Mouse (Mus musculus) left cerebral cortex, postnatal 36 days (tissue): ENCODE results near the gene Eef1b2. TPM values are rescaled to one million over a fixed set of nuclear protein-coding genes. Genes with fewer than 3 reads are reported as not detected.
"Not testable (repeated sequence)": the region's sequence is repeated elsewhere in the genome, so short reads cannot be mapped to it uniquely, and the experiment has no call there.

Source experiments
- DNase-seq, 2 experiments: peaks; one replicate each; pipeline ENCODE4 v3.0.0; 2021 to 2022; ENCODE audit warnings: low spot score in 2 of 2, mixed read lengths in 1 of 2
- intact Hi-C: fragments of 180-260 bp; cut with DNase I; formaldehyde crosslinking; loops from one replicate; pipeline ENCODE4 v1.15.1; 2025
- total RNA-seq, 2 experiments: library from RNA; stranded (reverse); gene quantifications; 2 replicates each; pipeline ENCODE4 v1.2.3; 2021

Eef1b2 gene
- 100 to 1,000 TPM; 304 to 327 TPM for total RNA-seq

DNA sequence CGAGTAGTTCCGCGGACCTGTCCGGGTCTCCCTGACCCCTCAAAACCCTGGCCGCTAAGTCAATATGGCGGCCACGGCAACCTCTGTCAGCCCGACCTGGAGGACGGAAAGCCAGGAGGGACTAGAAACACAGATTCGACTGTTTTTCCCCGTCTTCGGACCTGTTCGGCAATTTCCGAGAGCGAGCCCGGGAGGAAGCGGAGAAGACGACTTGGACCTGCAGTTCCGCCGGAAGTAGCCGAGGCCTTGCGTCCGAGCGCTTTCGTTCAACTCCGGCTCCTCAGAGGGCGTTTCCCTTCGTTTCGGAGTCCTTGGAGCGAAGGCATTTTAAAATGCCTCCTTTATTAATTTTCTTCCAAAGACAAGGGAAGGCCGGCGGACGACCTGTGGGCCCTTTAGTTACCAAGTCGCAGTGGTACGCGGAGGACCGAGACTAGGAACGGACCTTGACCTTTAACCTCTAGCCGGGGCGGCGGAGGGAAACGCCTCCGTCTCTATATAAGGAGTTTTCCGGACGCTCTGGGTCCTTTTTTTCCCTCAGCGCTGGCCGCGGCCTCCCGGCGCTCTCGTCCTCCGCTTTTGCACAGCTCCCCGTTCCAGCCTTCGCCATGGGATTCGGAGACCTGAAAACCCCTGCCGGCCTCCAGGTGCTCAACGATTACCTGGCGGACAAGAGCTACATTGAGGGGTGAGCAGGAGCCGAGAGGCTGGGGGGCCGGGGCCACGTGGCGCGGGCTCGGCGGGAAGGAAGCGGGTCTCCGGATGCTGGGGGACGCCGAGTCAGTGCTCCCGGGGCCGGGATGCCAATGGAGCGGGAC lies at the start of gene Eef1b2, which contains the start of gene Ndufs1:
TSS of gene Eef1b2 (plus strand) at position 222 of the 818 bp plus-strand sequence.
TSS of gene Ndufs1 (minus strand) at position 230 of the 818 bp plus-strand sequence.
- intact Hi-C loops, result loop anchor here (5.0 kb wide), 2 partner anchors 65 to 270 kb away; partner anchors contain the start of genes Adam23 and Ino80d
- DNase-seq, result peak; percentile 97 to 99

DNA sequence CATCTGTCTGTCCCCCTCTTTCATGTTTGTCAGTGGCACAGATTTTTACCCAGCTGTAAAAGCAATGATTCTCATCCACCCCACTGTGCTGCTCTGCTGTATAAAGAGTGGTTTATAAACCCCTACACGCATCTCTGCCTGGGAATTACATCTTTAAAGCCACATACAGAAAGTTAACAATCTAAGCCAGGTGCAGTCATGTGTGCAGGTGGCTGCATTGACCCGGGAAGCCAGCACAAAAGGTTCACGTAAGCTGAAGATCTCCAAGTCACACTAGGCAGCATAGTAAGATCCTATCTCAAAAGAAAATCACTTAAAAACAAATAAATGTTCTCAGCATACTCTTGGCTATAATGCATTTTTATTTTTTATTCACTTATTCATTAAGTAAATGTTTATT lies 47.4 kb upstream of the Eef1b2 start:
- intact Hi-C loops, result no loop called here
- no peak for DNase-seq

DNA sequence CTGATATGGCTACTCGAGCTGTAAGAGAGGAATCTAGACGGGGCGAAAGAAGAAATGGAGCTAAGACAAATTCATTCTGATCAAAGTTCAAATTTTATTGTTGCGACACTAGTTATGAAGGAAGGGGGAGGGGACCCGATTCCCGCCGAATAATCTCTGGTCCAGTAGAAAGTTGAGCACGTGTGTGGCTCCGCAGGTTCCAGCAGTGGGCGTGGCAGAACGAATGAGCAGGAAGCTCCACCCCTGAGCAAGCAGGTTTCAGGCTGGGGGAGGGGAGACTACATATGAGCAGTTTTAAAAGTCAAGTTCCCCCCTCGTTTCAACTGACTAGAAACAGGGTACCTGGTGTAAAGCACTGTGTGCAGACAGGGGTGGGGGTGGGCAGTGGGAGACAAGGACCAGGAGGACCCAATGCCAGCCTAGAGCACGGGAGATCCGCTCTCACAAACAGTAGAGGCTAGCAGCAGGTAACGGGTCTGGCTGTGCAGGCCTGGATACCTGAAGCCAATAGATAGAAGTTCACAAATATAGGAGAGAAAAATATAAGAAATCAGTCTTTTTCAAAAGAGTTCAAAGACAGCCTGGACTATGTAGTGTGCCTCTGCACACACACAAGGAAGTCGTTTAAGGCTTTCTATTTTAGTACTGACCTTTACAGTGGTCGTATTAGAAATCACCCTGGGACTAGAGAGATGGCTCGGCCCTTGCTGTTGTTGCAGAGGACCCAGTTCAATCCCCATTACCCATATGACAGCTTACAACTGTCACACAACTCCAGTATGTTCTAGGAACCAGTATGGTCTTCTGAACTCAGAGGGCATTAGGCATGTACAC lies 46.6 kb upstream of the Eef1b2 start:
- intact Hi-C loops, result no loop called here
- DNase-seq, result no peak

DNA sequence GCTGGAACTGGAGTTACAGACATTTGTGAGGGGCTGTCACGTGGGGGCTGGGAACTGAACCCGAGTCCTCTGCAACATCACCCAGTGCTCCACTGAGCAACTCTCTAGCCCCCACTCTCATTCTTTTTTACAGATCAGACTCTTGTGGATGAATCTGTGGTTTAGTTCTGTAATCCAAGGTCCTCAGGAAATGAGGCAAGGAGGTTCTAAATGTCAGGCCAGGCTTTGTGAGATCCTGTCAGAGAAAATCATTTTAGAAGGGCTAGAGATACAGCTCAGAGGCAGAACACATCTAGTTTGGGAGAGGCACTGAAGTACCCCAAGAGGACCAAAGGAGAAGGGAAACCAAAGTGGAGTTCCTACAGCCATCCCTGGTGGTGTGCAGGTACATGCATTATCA lies 45.7 kb upstream of the Eef1b2 start:
- intact Hi-C loops, result no loop called here

DNA sequence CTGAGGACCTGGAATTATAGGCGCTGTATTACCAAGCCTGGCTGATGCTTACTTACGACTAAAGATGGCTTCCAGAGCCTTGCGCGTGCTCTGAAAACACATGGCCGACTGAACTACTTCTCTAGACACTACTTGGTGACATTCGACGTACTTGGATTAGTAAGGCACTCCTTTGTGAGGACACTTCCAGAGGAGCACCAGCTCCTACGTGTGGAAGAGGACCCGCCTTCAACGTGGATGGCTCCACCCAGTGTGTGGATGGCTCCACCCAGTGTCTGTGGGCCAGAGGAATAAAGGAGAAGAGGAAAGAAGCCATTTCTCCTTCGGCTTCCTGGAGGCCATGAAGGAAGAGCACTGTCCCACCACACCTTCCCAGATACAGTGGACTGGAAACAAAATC lies 44.9 kb upstream of the Eef1b2 start:
- no peak for DNase-seq
- intact Hi-C loops, result no loop called here

More for the DNA sequence above, 45.7 kb upstream of the Eef1b2 start:
- DNase-seq, result no peak

DNA sequence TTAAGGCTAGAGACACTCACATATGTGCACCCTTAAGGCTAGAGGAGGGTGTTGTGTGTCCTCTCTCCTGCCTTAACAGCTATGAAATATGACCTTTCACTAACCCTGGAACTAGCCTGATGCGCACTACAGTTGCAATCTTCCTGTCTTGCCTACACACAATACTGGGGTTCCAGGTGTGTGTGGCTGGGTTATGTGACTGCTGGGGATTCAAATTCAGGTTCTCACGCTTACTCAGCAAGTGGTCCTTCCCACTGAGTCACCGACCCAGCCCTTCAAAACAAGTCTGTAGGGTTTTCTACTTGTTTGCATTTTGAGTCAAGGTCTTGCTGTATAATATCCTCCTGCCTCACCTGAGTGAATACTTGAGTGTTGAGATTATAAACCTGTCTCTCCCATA lies 42.1 kb upstream of the Eef1b2 start:
- intact Hi-C loops, result no loop called here

DNA sequence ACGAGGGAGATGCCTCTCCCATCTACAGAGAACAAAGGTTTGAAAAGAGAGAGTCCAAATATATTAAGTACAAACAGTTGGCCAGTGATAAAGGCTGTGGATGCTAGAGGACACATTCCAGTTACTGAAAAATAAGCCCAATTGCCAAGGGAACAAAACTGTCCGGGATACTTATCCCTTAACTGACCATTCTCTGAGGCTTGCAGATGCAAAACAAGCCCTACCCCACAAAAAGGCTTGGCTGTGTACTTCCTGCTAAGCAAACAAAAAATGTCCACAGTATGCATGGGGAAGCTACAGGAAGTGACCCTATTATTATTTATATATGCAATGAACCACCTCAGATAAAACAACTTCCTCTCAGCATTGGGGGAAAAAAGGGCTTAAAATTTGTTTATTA lies 38.7 kb upstream of the Eef1b2 start:
- DNase-seq, result no peak
- intact Hi-C loops, result no loop called here

More for the DNA sequence above, 42.1 kb upstream of the Eef1b2 start:
- no peak for DNase-seq

DNA sequence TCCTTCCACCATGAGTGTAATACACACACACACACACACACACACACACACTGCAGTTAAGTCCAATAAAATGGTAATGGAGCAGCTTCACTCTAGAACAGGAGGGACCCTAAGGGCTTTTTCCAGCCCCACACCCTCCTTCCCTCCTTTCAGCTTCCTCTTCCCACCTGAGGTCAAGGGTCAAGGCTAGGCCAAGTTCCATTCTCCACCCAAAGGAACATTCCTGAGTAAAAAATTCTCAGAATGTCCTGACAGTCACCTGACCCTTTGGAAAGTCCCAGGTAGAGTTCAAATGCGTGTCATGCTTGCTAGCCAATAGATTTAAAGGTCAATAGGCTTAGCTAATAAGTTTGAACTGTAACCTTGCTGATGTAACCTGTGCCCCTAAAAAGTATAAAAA lies 38.0 kb upstream of the Eef1b2 start:
- DNase-seq, intact Hi-C loops: not testable (repeated sequence)

DNA sequence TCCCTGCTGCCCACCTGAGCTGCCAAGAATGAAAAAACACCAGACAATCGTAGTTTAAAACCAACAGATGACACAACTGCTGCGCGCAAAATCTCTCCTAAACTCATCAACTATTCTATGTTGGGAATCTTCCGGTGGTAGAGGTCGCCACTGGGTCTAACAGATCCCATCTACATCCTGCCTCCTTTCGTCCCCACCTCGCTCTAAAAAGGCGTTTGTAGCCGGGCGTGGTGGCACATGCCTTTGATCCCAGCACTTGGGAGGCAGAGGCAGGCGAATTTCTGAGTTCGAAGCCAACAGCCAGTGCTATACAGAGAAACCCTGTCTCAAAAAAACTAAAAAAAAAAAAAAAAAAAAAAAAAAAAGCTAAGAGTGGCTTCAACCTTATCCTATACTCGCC lies 36.4 kb upstream of the Eef1b2 start:
- intact Hi-C loops, result no loop called here
- DNase-seq, result no peak

DNA sequence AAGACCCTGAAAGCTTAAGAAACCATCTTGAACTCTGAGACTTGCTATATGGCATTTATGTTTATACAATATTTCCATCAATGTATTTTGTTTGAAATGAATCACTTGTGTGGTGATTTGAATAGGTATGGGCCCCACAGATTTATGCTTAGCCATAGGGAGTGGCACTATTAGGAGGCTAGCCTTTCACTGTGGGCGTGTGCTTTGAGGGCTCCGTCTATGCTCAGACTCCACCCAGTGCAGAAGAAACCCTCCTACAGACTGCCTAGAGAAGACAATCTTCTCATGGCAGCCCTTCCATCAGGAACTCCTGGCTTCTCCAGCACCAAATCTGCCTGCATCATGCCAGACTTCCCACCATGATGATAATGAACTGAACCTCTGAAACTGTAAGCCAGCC lies 8.0 kb upstream of the Eef1b2 start:
- intact Hi-C loops, result no loop called here
- DNase-seq, result no peak

DNA sequence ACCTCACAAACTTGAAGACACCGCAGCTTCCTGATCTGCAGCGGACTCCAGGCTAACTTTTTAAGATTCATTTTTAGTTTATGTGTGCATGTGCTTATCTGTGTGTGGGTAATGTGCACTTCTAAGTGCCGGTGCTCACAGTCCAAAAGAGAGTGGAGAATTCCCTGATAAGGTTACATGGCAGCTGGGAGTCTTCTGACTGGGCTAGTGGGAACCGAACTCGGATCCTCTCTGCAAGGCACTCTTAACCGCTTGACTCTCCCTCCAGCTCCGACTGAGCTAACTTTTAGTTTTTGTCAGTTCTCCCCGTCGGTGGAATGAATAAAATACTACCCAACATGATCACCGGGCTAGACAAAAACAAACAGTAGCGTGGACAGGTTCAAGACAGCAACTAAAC lies 772 bp upstream of the Eef1b2 start:
- intact Hi-C loops, result loop anchor here (5.0 kb wide), 2 partner anchors 64 to 271 kb away; partner anchors contain the start of genes Adam23 and Ino80d
- DNase-seq, result peak in 1 of 2 experiments; percentile 14

DNA sequence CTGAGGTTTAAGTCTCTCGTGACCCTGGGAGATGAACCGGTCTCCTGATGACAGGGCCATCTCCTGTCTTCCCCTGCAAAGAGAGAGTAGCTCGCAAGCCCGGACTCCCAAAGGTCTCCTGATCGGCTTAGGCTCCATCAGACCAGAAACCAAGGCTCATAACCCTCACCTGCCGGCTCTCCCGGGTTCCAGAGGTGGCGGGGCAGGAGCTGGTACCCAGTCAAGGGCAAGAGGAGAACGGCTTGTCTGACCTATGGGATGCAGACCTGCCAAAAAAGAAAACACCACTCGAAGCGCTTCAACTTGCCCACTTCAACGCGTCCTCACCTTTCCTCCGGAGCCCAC lies 394 bp upstream of the Eef1b2 start:
- no peak for DNase-seq
- intact Hi-C loops, result loop anchor here (5.0 kb wide), 2 partner anchors 64 to 271 kb away; partner anchors contain the start of genes Adam23 and Ino80d

DNA sequence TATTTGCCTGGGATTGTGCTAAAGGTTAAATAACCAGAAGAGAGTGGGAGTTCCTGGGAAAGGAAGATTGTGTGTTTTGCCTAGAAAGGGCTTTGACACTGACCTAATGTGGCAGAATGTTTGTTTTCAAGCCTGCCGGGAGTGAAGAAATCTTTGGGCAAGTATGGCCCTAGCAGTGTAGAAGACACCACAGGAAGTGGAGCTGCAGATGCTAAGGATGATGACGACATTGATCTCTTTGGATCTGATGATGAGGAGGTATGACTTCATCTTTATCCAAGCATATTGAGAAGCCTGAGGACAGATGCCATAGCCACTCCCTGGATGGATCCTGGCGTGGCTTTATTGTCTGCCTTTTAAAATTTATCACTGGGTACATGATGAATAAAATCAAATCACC lies 1.7 kb downstream of the Eef1b2 start:
- intact Hi-C loops, result loop anchor here (5.0 kb wide), 2 partner anchors 66 to 269 kb away; partner anchors contain the start of genes Adam23 and Ino80d
- no peak for DNase-seq

DNA sequence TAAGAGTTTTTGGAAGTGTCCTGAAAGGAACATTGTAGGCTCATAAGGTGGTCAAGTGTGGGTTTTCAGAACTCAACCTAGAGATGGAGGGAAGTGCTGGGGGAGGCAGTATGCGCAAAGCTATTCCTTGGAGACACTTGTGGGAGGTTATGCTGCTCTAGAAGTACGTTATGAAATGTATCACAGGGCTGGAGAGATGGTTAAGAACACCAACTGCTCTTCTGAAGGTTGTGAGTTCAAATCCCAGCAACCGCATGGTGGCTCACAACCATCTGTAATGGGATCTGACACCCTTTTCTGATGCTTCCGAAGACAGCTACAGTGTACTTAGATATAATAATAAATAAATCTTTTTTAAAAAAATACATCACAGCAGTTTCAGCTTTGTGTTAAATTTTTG lies 3.5 kb downstream of the Eef1b2 start:
- no peak for DNase-seq
- intact Hi-C loops, result loop anchor here (5.0 kb wide), 3 partner anchors 72 to 477 kb away; partner anchors contain the start of gene Zdbf2

DNA sequence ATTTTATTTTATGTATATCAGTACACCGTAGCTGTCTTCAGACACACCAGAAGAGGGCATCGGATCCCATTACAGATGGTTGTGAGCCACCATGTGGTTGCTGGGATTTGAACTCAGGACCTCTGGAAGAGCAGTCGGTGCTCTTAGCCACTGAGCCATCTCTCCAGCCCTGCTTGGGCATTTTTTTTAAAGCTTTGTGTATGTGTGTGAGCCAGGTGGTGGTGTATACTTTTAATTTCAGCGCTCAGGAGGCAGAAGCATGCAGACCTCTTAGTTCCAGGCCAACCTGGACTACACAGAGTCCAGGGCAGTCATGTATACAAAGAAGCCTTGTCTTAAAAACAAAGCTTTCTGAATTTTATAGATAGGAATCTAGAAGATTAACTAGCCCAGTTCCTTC lies 4.0 kb downstream of the Eef1b2 start:
- not testable (repeated sequence) for DNase-seq
- intact Hi-C loops, result loop anchor here (5.0 kb wide), 3 partner anchors 72 to 477 kb away; partner anchors contain the start of gene Zdbf2

DNA sequence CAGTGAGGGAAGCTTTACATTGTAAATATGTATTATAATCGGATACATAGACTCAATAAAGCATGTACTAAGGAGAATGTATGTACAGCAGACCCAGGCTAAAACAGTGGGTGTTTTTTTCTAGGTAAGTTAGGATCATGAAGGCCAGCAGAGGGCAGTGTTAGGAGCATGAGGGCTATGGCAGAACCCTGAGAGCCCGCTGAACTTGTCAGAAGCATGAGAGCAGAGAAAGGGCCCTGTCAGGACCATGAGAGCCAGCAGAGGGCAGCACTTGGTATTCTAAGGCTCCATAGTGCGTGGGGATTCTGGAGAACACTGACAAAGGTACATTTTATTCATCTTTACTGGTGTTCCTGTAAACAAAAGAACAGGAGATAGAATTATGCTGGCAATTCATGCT lies 4.4 kb downstream of the Eef1b2 start:
- DNase-seq, result peak; percentile 86 to 87
- intact Hi-C loops, result loop anchor here (5.0 kb wide), 3 partner anchors 71 to 476 kb away; partner anchors contain the start of gene Zdbf2

DNA sequence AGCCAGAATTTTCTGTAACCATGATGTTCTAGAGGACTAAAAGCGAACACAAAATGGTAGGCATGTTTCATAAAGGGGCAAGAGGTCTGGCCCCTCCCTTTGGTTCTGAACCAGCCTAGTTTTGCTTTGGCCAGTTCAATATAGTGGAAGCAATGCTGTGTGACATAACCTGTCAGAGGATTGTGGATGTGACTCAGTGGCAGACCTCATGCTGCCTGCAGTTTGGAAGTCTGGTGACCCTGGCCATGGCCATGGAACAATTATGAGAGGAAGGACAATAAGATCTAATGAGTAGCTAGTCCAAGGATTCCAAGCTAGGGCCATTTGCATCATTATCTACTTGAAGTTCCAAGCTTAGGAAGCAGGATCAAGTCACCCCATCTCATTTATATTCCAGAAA lies 4.9 kb downstream of the Eef1b2 start:
- DNase-seq, result no peak
- intact Hi-C loops, result loop anchor here (5.0 kb wide), 3 partner anchors 71 to 476 kb away; partner anchors contain the start of gene Zdbf2

DNA sequence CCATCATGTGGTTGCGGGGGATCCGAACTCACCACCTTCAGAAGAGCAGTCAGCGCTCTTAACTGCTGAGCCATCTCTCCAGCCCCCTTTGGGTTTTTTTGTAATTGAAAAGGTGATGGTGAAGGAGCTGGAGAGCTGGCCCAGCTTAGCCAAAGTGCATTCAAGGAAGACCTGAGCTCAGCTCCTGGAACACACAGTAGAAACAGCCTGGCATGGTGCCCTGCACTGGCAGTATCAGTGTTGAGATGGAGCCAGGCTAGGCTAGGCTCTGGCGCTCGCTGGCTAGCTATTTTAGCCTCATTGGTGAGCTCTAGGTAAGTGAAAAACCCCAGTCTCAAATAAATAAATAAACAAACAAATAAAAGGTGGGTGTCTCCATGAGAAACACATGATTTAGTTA lies 5.6 kb downstream of the Eef1b2 start:
- DNase-seq, result no peak
- intact Hi-C loops, result loop anchor here (5.0 kb wide), 3 partner anchors 70 to 475 kb away; partner anchors contain the start of gene Zdbf2

DNA sequence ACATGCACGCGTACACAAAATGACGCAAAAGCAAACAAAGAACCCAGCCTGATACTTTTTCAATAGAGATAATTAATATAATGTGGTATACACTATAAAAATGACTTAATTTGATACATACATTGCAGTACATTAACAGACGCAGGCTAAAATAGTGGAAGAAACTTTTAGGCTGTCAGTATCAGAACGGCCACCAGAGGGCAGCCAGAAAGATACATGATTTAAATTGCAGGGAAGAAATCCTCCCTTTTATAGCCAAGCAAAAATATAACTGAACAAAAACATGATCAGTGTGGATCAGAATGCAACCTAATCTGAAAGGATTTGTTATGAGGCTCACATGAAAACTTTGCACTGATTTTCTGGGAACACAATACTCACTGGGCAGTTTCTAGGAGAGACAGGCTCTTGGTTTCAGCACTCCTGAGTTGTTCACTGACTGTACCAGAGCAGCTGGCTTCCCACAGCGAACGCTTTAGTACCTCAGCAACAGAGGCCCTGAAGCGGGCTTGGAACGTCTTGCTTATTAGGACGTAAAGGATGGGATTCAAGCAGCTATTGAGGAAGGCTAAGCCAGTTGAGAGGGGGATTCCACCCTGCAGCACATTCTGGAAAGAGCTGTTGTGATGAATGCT lies 6.1 kb downstream of the Eef1b2 start:
- DNase-seq, result peak; percentile 50 to 52
- intact Hi-C loops, result loop anchor here (5.0 kb wide), 3 partner anchors 70 to 475 kb away; partner anchors contain the start of gene Zdbf2
